Mouse (Mus musculus): Measurements from ENCODE around the gene Mycbp2. TPM values are rescaled to one million over a fixed set of nuclear protein-coding genes. Genes with fewer than 3 reads are reported as not detected.

The Mycbp2 gene
- total RNA-seq, 2 experiments from 2014 or later: 160 to 169 TPM

DNA sequence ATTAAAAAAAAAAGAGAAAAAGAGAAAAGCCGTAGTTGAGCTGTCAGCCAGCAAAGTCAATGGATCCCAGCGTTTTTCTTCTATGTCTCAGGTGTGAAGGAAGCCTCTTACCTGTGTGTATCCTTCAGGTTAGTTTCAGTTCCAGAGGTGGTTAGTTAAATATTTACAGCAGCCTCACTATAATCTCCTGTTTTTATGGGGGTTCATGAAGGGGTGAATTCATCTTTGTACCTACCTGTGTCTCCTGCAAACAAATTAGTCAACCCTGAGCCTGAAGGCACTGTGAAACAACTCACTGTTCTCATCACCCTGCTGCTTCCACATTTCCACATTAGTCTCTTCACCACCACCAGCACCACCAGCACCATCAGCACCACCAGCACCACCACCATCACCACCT lies 240.3 kb downstream of the Mycbp2 start:
- no peak for DNase-seq (ENCODE audit: low spot score in 2 of 2)

DNA sequence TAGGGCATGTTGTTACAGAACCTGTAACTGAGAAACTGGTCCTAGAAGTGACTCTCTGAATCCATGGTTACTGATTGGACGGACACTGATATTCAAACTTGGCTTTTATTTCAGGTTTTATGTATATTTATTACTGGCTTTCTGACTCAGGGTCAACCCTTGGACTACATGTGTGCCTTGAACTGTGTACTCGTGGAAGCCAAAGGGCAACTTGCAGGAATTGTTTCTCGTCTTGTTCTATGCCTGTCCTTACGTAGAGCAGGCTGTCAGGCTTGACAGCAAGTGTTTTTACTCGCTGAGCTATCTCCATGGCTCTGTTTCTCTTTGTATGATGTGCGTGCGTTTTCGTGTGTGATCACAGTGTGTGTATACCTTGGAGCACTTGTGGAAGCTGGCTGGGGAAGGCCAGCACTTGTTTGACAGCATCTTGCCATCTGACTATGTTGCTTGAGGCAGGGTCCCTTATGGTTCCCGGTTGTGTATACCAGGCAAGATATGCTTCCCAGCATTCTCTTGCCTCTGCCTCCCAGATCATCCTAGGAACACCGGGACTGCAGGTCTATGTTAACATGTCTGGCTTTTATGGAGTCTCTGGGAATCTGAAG lies 243.8 kb downstream of the Mycbp2 start:
- DNase-seq (ENCODE audit: low spot score in 2 of 2): no peak

DNA sequence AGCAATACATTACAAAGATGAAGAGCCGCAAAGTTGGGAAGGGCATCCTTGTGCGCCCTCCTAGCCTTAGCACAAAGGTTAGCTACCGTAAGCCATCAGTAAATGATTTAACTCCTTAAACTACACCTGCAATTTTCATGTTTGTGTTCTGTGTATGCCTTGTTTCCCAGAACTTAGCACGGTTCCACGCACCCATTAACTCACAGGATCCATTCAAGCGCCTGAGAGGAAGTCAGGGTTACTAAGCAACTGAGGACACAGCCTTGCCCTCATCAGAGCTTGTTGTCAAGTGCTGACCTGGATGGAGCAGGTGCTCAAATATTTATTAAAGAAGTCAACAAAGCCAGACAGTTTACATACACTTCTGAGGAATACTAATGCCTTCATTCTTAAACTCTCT lies 244.4 kb downstream of the Mycbp2 start:
- no peak for DNase-seq (ENCODE audit: low spot score in 2 of 2)

DNA sequence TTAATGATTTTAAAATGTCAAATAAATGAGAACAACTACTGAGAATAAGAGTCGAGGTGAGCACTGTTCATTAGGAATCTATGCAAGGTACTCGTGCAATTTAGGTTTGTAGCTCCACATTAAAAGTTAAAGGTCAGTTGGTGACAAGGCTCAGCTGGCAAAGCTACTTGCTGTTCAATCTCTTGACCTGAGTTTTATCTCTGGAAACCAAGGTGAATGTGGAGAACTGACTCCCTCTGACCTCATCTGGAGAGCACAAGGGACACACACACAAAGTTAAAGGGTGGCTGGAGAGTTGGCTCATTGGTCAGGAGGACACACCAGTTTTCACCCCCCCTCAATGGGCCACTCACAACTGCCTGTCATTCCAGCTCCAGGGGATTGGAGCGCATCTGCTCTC lies 245.4 kb downstream of the Mycbp2 start:
- DNase-seq (ENCODE audit: low spot score in 2 of 2): no peak

DNA sequence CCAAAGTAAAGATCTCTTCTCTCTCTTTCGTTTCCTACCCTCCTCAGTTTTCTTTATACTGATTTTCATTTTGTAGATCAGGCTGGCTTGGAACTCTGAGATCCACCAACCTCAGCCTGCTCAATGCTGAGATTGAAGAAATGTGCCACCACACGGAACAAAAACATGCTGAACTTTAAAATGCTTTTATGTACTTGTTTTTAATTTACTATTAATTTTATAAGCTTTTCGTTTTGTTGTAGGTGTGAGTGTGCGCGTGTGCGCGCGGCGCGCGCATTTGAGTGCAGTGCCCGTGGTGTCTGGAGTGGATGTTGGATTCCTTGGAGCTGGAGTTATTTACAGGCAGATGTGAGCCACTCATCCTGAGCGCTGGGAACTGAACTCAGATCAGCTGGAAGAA lies 246.3 kb downstream of the Mycbp2 start:
- no peak for DNase-seq (ENCODE audit: low spot score in 2 of 2)

DNA sequence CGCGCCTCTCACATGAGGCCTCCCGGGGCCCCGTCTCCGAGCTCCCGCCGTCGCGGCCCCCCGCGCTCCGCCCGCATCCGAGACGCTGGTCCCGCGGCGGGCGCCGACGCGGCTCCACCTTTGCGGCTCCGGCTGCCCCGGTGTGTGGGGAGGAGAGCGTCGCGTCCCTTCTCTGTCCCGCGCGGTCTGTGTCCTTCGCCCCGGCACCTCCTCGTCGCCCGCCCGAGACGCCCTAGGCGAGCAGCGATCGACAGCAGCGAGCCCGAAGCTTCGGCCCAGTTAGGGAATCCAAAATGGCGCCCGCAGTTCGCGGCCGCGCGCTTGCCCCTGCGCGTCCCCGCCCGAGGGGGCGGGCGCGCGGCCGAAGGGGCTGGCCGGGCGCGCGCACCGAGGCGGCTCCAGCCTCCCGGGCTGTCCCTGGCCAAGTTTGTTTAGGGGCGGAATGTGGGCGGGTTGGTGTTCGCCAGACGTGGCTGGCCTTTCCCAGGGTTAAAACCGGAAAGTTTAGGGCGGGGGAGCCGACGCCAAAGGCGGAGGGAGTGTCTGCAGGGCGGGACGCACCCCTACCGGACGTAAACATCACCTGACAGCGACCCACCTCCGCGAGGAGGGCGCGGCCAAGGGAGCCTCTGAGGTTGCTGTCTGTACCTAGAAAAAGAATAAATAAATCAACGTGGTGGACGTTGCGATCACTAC lies 247.2 kb downstream of the Mycbp2 start, which contains the start of gene Fbxl3:
Fbxl3 (minus strand) TSS at position 329 of the 696 bp plus-strand sequence.
- DNase-seq (ENCODE audit: low spot score in 2 of 2): peak; percentile 67 to 81

DNA sequence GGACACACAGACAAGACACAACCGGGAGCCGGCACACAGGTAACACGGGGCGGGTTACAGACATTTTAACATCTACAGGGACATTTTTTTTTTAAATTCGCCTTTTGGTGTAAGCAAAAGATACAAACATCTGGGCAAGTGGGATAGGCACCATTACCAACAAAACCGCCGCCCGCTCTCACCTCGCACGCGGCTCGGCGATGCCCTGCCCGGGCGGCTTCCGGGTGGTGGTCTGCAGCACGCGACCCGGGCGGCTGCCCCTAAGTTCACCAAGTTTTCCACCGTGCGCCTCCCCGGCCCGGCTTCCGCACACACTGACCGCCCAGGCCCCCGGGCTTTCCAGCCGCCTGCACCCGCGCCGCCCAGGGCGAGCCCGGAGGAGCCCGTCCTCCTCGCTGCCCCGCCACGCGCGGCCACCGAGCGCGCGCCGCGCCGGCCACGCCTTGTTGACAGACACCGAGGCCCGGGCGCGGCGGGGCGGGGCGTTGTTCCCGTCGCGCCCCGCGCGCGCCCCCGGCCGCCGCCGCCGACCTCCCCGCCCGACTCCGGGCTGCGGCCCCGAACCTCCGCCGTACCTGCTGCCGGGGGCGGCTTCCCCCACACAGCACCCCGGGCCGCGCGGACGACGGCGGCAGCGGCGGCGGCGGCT lies 247.9 kb downstream of the Mycbp2 start:
- peak; percentile 42 to 79 for DNase-seq (ENCODE audit: low spot score in 2 of 2)

DNA sequence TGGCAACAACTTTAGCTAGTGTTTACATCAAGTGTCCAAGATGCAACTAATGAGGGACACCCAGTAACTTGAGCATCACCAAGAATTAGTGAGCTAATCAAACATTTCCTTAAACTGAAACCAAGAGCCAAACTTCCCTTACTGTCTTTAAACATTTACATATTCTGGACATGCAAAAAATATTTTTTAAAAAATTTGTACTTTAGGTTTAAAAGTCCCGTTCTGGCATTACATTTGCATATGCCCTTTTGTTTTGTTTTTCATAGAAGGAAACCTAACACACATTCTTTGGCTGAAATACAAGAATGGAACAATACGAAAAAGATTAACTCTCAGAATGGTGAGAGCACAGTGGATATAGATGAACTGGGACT lies 248.4 kb downstream of the Mycbp2 start:
- DNase-seq (ENCODE audit: low spot score in 2 of 2): no peak

DNA sequence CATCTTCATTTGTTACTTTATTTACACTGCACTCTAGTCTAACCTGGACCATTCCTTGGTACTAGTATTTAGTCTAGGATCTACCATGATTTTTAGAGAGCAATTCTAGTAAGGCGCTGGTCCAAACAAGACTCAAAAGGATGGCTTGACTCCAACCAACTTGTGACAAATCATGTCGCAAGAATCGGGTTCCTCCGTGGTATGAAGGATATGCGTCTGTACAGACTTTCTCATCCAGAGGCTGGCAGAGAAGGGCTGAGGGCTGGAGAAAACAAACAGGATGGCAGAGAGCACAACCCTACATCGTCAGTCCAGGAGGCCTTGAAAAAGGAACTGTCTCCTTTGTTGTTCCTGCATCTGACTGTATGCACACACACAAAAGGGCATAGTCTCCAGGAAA lies 250.0 kb downstream of the Mycbp2 start:
- peak in 1 of 2 experiments; percentile 36 for DNase-seq (ENCODE audit: low spot score in 2 of 2)

DNA sequence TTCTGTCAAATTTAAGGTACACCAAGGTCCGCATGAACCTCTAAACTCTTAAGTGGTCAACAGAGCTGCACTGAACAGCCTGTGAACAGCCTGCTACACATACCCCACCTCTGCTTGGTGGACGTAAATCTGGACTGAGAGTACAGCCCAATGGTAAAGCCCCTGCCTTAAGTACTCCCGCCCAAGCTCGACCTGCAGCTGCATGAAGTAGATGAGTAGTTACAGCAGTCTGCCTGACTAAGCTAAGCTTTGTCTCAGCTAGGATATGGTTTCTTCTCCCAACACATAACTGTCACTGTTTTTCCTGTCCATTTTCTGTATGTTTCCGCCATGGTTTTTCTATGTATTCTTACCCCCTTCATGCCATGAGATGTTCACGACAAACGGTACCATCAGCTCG lies 250.8 kb downstream of the Mycbp2 start:
- DNase-seq (ENCODE audit: low spot score in 2 of 2): no peak

DNA sequence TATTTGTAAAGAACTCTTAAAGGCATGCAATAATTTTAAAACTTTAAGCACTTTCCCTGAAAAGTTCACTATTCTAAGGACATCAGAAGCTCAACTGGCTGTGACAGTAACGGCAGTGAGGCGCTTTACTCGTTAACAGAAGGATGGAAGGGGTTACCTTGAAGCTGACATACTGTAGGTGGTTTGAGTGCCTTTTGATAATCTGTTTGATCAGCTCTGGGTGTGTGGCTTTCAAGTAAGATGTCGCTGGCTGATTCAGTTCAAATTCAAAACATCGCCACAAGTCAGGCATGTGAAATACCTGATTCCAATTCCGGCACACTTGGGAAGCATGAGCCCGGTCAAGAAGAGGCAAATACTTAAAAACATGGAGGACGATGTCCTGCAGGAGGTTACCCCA lies 251.6 kb downstream of the Mycbp2 start:
- no peak for DNase-seq (ENCODE audit: low spot score in 2 of 2)

DNA sequence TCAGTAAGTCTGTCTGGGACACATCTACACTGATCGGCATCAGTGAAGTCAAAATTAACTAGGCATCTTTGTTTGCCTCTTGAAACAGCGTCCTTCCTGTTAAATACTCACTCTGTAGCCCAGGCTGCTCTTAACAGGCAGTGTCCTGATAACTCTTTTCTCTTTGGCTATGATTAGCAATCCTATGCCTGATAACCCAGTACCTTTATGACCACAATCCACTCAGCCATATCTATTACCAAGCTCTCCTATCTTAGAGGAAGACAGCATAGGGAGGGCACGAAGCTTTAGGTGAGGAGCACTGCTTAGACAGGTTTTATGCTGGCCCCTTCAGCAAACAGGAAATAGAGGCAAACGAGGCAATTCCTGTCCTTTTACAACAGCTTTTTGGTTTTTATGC lies 252.9 kb downstream of the Mycbp2 start:
- no peak for DNase-seq (ENCODE audit: low spot score in 2 of 2)

DNA sequence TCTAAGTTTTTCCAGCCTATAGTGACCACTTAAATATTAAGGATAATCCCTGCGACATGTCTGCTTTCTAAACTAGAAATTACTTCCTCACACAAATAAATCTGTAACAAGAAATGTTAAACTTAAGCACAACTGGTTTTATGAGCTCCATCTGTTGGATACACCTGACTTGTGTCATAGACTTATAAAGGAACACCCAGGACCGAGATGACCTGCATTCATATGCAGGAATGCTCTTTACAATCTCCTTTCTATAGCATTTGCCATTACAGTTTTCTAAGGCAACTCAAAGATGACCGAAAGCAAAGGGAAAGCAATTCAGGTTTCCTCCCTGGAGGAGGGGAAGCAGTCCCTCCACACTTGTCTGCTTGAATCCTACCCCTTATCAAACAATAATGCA lies 253.4 kb downstream of the Mycbp2 start:
- DNase-seq (ENCODE audit: low spot score in 2 of 2): no peak

DNA sequence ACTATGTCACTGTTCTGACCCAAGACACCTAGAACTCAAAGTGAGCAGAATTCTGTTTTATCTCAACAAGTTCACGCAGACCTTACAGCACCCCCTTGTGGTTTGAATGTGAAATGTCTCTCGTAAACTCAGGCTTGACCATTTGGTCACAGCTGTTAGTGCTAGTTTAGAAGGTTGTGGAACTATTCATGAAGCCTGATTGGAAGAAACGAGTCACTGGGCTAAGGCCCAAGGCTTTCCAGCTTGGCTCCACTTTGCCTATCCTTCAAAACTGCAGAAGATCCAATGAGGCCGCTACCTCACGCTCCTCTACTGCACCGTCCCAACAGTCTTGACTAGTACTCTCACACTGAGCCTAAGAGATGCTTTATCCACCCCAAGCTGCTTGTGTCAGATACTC lies 258.0 kb downstream of the Mycbp2 start:
- peak in 1 of 2 experiments; percentile 62 for DNase-seq (ENCODE audit: low spot score in 2 of 2)

DNA sequence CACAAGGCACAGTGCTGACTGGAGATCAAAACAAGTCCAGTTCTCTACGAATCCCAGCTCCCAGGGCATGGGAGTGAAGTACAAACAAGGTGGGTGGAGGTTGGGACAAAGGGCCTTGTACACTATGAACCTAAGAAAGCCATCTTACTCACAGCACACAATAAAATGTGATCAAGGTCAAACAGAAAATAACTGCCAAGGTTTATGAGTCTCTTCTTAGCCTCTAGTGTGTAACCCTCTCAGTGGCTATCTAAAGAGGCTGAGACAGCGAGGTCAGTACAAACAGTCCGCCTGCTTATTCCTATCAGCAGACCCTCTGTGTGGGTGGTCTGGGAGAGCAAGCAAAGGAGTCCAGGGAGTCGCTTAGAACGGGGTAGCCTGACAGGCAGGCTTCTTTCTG lies 258.8 kb downstream of the Mycbp2 start:
- DNase-seq (ENCODE audit: low spot score in 2 of 2): no peak

DNA sequence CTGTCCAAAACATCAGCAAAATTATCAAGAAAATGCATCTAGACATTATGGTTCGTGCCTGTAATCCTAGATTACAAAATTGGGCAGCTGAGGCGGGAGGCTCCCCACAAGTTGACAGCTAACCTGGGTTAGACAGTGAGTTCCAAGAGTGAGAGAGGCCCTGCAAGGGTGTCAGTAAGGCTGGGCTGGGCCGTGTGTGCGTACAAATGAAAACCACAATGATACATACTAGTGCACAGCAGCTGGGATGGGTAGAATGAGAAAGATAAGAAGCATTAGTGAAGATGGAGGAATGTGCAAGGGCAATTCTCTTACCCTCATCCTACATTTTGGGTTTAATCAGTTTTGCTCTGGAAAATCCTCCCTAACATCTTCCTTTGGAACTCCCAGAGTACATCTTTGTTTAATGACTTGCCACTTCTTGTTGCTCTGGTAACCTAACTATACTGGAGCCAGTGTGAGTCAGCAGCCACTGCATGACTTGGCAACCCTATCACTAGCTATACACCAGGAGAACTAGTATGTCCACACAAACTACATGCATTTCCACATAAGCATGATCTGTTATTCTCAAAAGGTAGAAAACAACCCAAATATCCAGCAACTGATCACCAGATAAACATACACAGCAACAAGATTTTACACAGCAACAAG lies 259.8 kb downstream of the Mycbp2 start:
- no peak for DNase-seq (ENCODE audit: low spot score in 2 of 2)

DNA sequence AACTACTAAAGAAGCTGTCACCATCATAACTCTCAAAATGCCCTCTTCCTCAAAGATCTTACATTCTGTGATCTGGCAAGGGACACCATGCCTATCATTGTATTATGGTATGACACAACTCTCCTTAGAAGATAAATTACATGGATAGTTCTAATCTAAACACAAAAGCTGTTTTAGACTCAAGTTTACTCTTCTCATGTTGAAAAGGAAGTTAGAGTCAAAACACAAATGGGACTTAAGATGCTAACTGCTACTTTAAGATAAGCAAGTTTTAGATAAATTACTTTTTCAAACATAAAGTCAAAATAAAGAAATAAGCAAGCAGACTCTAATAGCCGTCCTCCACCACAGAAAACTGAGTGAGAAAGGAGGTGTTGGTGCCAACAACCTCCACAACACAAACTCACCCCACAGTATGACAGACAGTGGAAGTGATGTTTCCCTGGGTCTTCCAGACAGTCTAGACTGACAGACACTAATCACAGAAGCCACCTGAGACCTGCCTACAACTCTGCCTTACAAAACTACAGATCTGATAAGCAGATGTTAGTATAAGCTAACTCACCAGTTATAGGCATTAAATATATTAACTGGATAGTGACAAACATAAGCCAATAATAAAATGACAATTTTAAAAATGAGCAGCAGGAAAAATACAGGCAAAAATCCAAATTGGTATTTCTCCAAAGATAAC lies 260.6 kb downstream of the Mycbp2 start:
- DNase-seq (ENCODE audit: low spot score in 2 of 2): no peak

DNA sequence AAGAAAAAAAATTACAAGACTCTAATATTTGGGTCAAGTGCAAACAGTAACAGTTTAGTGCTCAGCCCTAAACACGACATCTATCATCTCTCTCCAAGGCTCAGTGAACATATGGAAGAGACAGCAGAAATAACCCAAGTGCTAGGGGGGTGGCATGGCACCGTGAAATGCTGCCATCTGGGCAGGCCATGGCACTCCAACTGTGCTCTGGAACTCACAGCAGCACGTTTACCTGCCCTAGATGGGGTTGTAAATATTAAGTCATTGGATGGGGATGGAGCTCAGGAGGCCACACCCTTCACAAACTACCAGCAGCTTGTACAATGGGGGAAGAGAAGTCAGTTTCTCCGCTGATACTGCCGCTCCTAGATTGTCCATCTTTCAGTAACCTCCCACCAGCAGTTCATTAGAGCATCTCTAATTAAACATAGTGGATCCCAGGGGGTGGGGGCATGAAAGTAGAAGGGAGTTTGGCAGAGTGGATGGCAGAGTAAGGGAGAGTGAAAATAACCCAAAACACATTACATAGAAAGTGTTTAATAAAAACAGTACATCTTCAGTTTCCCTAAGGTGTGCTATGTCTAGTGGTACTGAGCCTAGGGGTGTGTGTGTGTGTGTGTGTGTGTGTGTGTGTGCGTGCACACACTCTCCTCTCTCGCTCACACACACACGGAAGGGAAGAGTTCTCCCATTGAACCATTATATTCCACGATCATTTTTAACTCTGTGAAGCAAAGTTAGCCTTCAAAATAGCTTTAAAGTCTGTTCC lies 267.2 kb downstream of the Mycbp2 start:
- peak in 1 of 2 experiments; percentile 60 for DNase-seq (ENCODE audit: low spot score in 2 of 2)

DNA sequence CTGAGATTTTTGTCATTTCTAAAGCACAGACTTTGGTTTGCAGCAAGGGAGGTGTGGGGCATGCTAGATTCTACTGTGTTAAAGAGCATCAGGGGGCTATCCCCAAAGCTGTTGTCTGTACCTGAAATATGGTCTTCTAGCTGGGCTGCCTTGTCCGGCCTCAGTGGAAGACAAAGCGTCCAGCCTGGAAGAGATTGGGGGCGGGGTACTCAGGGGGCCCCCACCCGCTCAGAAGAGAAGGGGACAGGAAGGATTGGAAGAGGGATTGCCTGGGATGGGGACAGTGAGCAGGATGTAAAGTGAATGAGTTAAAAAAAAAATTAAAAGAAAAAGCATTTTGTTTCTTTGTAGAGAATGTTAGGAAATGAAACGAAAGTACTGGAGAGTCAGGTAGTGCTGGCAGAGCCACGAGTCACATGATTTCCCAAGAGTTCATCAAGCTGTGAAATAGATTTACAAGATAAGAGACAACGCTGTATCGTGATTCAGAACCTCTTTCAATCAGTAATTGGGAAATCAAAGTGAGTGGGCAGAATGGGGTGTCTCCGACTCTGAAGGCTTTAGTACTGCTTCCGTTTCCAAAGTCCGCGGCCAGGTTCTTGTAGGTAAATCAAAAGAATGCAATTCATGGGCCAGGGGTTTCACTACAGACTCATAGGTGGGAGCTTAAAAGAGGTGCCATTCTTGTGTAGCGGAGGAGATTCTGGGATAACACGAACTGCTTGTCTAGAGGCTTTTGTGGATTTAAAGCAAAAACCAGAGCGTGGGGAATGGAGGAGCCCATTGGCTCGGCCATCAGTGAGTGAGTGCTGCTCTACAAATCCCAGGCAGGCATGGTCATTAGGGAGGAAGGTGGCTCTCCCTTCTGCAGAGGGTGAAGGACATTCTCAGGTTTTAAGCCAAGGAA lies 268.4 kb downstream of the Mycbp2 start:
- no peak for DNase-seq (ENCODE audit: low spot score in 2 of 2)

All from layer of hippocampus, adult 18-20 months (tissue).